In genomic region chr11:113752685-113753430, GRCm38 (mm10) we compare ENCODE assay signal across 10 mouse cellular contexts. TPM values are rescaled to one million over a fixed set of nuclear protein-coding genes. Genes with fewer than 3 reads are reported as not detected.
DNase-seq lines count a peak whose midpoint lies in the region; ATAC-seq and TF ChIP-seq lines count a peak whose summit lies in the region.
"Had no signal": no experiment of that assay in that cellular context is flagged by ENCODE, and none has a peak within 500 bp of the region (broad histone marks: within the 10 kb centered on the region; RNA-seq: fewer than 3 reads in every experiment).

No protein-coding gene starts in this region.

- no peak for TF ChIP-seq CTCF in MEL (IDR thresholded peaks at IDR 0.05 in 2 of 3, conservative IDR thresholded peaks at IDR 0.05 in 1 of 3; ENCODE audit: control insufficient read depth in 1 of 3, insufficient read depth in 1 of 3, low read depth in 2 of 3, low read length in 3 of 3, poor library complexity in 1 of 3, severe bottlenecking in 1 of 3)

- H3K79me2 ChIP-seq in MEL (ENCODE audit: control insufficient read depth, insufficient read depth, low read length, poor library complexity): peaks cover 39% of the 10 kb centered on the region

- no peak overlapping the region for H3K4me3 ChIP-seq in kidney, embryonic 16.5 days (ENCODE audit: low read length)
- H3K4me3 ChIP-seq in MEL (ENCODE audit: control insufficient read depth in 1 of 2, insufficient read depth in 1 of 2, low read depth in 2 of 2, low read length in 2 of 2): peak overlapping the region; percentile 83 to 87
- no peak overlapping the region for H3K4me3 ChIP-seq in embryonic facial prominence, embryonic 15.5 days (replicated peaks)
- H3K4me3 ChIP-seq in liver, embryonic 16.5 days (ENCODE audit: low read depth, low read length): peak overlapping the region; percentile 75

- H3K36me3 ChIP-seq in kidney, embryonic 16.5 days (ENCODE audit: insufficient read depth, low read length): no peaks in the 10 kb centered on the region
- H3K36me3 ChIP-seq in MEL (ENCODE audit: control insufficient read depth in 1 of 2, insufficient read depth in 2 of 2, low read length in 2 of 2): peaks cover 0 to 16% of the 10 kb centered on the region in 2 experiments; a peak in 3 of 4 replicates
- 0 out of 2 replicates have a peak, but pooled peaks cover 3% of the 10 kb centered on the region for H3K36me3 ChIP-seq in embryonic facial prominence, embryonic 15.5 days
- no peaks in the 10 kb centered on the region for H3K36me3 ChIP-seq in liver, embryonic 16.5 days (ENCODE audit: control insufficient read depth, insufficient read depth)

- H3K27ac ChIP-seq in kidney, embryonic 16.5 days (ENCODE audit: low read length): no peak overlapping the region
- no peak overlapping the region for H3K27ac ChIP-seq in MEL (ENCODE audit: control insufficient read depth, low read depth, low read length)
- 0 out of 2 replicates have a peak overlapping the region, but pooled peaks have one; percentile 99 for H3K27ac ChIP-seq in embryonic facial prominence, embryonic 15.5 days (replicated peaks)
- peak overlapping the region; percentile 95; the same call in 1 of the 2 replicates for H3K27ac ChIP-seq in liver, embryonic 16.5 days (ENCODE audit: low read length)

- peaks cover 31% of the 10 kb centered on the region for H3K4me1 ChIP-seq in kidney, embryonic 16.5 days (ENCODE audit: insufficient read depth, low read length)
- peaks cover 6 to 15% of the 10 kb centered on the region in 2 experiments; a peak in 3 of 4 replicates for H3K4me1 ChIP-seq in MEL (ENCODE audit: control insufficient read depth in 1 of 2, insufficient read depth in 2 of 2, low read length in 2 of 2)
- H3K4me1 ChIP-seq in embryonic facial prominence, embryonic 15.5 days: peaks cover 51% of the 10 kb centered on the region
- H3K4me1 ChIP-seq in liver, embryonic 16.5 days (ENCODE audit: control insufficient read depth, low read depth, low read length): peaks cover 33% of the 10 kb centered on the region

- DNase-seq in kidney, postnatal 14 days: no peak
- DNase-seq in MEL (ENCODE audit: low read depth, low spot score) (no peak), adipocyte (ENCODE audit: low spot score) (no peak)
- no peak for DNase-seq in spleen, adult 12 weeks (ENCODE audit: low spot score)
- DNase-seq in layer of hippocampus, postnatal 10 days (ENCODE audit: low spot score in 2 of 2): no peak

- no peak overlapping the region; the same call in 1 of the 2 replicates for H3K9ac ChIP-seq in kidney, embryonic 16.5 days (replicated peaks; ENCODE audit: low read length)
- peak overlapping the region; percentile 96 for H3K9ac ChIP-seq in MEL (ENCODE audit: control insufficient read depth, low read depth, low read length, poor library complexity, severe bottlenecking)
- no peak overlapping the region for H3K9ac ChIP-seq in embryonic facial prominence, embryonic 15.5 days
- peak overlapping the region; percentile 87 for H3K9ac ChIP-seq in liver, embryonic 16.5 days (ENCODE audit: low read depth, low read length)

- no peak for TF ChIP-seq POLR2A in MEL (IDR thresholded peaks at IDR 0.05; ENCODE audit: control insufficient read depth in 1 of 2, insufficient read depth in 1 of 2, low read depth in 1 of 2, low read length in 2 of 2, poor library complexity in 1 of 2)

- H3K4me2 ChIP-seq in kidney, embryonic 16.5 days (replicated peaks; ENCODE audit: low read depth, low read length): peak overlapping the region; percentile 82; the same call in 1 of the 2 replicates
- no peak overlapping the region for H3K4me2 ChIP-seq in embryonic facial prominence, embryonic 15.5 days (replicated peaks)
- H3K4me2 ChIP-seq in liver, embryonic 16.5 days (ENCODE audit: low read depth, low read length): peak overlapping the region; percentile 97

- H3K9me3 ChIP-seq in kidney, embryonic 16.5 days (ENCODE audit: low read length): no peaks in the 10 kb centered on the region
- no peaks in the 10 kb centered on the region for H3K9me3 ChIP-seq in MEL (replicated peaks; ENCODE audit: insufficient read depth, low read length)
- no peaks in the 10 kb centered on the region for H3K9me3 ChIP-seq in embryonic facial prominence, embryonic 15.5 days (replicated peaks)
- no peaks in the 10 kb centered on the region for H3K9me3 ChIP-seq in liver, embryonic 16.5 days (replicated peaks; ENCODE audit: control insufficient read depth, low read length)

- no peak for TF ChIP-seq EP300 in MEL (IDR thresholded peaks at IDR 0.05; ENCODE audit: low read depth in 1 of 2, low read length in 2 of 2)

- H3K27me3 ChIP-seq in kidney, embryonic 16.5 days (ENCODE audit: insufficient read depth, low read length): no peaks in the 10 kb centered on the region
- H3K27me3 ChIP-seq in MEL (ENCODE audit: control insufficient read depth in 1 of 2, insufficient read depth in 2 of 2, low read length in 2 of 2): no peaks in the 10 kb centered on the region
- no peaks in the 10 kb centered on the region for H3K27me3 ChIP-seq in embryonic facial prominence, embryonic 15.5 days
- no peaks in the 10 kb centered on the region for H3K27me3 ChIP-seq in liver, embryonic 16.5 days (ENCODE audit: control insufficient read depth, insufficient read depth, low read depth, low read length)

- WGBS in kidney, embryonic 16.5 days: 95% methylated on average over 10 of the region's 10 CpGs
- WGBS in embryonic facial prominence, embryonic 15.5 days: 92% methylated on average over 10 of the region's 10 CpGs
- WGBS in liver, embryonic 16.5 days (ENCODE audit: insufficient replicate concordance): 88% methylated on average over 10 of the region's 10 CpGs

- no peak for TF ChIP-seq RAD21 in MEL (IDR thresholded peaks at IDR 0.05; ENCODE audit: low read depth, low read length)

- no peak for ATAC-seq in kidney, embryonic 16.5 days (ENCODE audit: low FRiP score, low TSS enrichment)
- ATAC-seq in embryonic facial prominence, embryonic 15.5 days (ENCODE audit: insufficient number of reproducible peaks, low FRiP score, low TSS enrichment, low read depth): no peak
- no peak for ATAC-seq in liver, embryonic 16.5 days (ENCODE audit: low read depth)

TF ChIP-seq in MEL, 35 proteins besides CTCF, POLR2A, EP300 and RAD21:
- no peak for TF ChIP-seq ZC3H11A (IDR thresholded peaks at IDR 0.05; ENCODE audit: low read depth, low read length)
- peak; percentile 57; the same call in 1 of the 2 replicates for TF ChIP-seq ZNF384 (IDR thresholded peaks at IDR 0.05; ENCODE audit: low read depth, low read length)
- 0 out of 2 replicates have a peak, but pooled peaks have one; percentile 0 for TF ChIP-seq TCF12 (IDR thresholded peaks at IDR 0.05; ENCODE audit: low read depth, low read length)
- no peak for TF ChIP-seq NRF1 (IDR thresholded peaks at IDR 0.05; ENCODE audit: insufficient read depth, low read depth, low read length, poor library complexity, severe bottlenecking)
- TF ChIP-seq GATA1 (IDR thresholded peaks at IDR 0.05; ENCODE audit: low read depth, low read length): no peak
TF ChIP-seq in MEL: peak in this region for 2.

RNA-seq across cellular contexts. Expression of gene Cdc42ep4, which starts 1.2 kb away (rescaled TPM):
- 73.9 and 74.5 TPM in 2 replicates for polyA plus RNA-seq in kidney, embryonic 16.5 days (2015; fragmentation: Nextera tagmentation; extraction: Ambion mirVana)
- total RNA-seq in MEL (2012; rRNA removed): 25.3 and 27.7 TPM in 2 replicates
- 10 to 100 TPM in 1 of 2 experiments, not detected in 1; 39.0 TPM for polyA plus RNA-seq in MEL (2012; ENCODE audit: insufficient read depth in 1 of 2, insufficient read length in 2 of 2, low read depth in 1 of 2, low replicate concordance in 2 of 2, missing spikeins in 1 of 2)
- polyA plus RNA-seq in embryonic facial prominence, embryonic 15.5 days (2015; fragmentation: Nextera tagmentation; extraction: Ambion mirVana): 82.2 and 86.2 TPM in 2 replicates
- polyA plus RNA-seq in liver, embryonic 16.5 days (2015; fragmentation: Nextera tagmentation; extraction: Ambion mirVana): 16.7 and 18.4 TPM in 2 replicates
- total RNA-seq in layer of hippocampus, postnatal 10 days (2021): 10 to 100 TPM; 43.2 to 47.6 TPM

RNA-seq across cellular contexts. Expression of gene Cpsf4l, which starts 43.0 kb away (rescaled TPM):
- polyA plus RNA-seq in kidney, embryonic 16.5 days (2015; fragmentation: Nextera tagmentation; extraction: Ambion mirVana): 1.3 and 1.4 TPM in 2 replicates
- total RNA-seq in MEL (2012; rRNA removed): not detected in 2 replicates
- under 1 TPM in 1 of 2 experiments, not detected in 1; 0.70 TPM for polyA plus RNA-seq in MEL (2012; ENCODE audit: insufficient read depth in 1 of 2, insufficient read length in 2 of 2, low read depth in 1 of 2, low replicate concordance in 2 of 2, missing spikeins in 1 of 2)
- 1.6 and 2.1 TPM in 2 replicates for polyA plus RNA-seq in embryonic facial prominence, embryonic 15.5 days (2015; fragmentation: Nextera tagmentation; extraction: Ambion mirVana)
- polyA plus RNA-seq in liver, embryonic 16.5 days (2015; fragmentation: Nextera tagmentation; extraction: Ambion mirVana): 0.18 TPM in 1 of 2 replicates, not detected in the other
- not detected for total RNA-seq in layer of hippocampus, postnatal 10 days (2021)
- total RNA-seq: monocyte, adult 5-6 weeks had no signal
- polyA plus RNA-seq: spleen, adult 2 months had no signal

Comparison
In these comparisons a context has a peak if more than half of its experiments do, and no peak if none do; other contexts are left out.
1. H3K27ac ChIP-seq: peak in embryonic facial prominence, embryonic 15.5 days (single experiment) and liver, embryonic 16.5 days (single experiment); none in kidney, embryonic 16.5 days (single experiment) and MEL (single experiment).
2. H3K4me3 ChIP-seq: peak in MEL (2 of 2) and liver, embryonic 16.5 days (single experiment); none in kidney, embryonic 16.5 days (single experiment) and embryonic facial prominence, embryonic 15.5 days (single experiment).
3. H3K9ac ChIP-seq: peak in MEL (single experiment) and liver, embryonic 16.5 days (single experiment); none in kidney, embryonic 16.5 days (single experiment) and embryonic facial prominence, embryonic 15.5 days (single experiment).